Mouse (Mus musculus) erythroblast, adult 5-6 weeks (primary cell): ENCODE data around the gene D17Wsu92e. TPM values are rescaled to one million over a fixed set of nuclear protein-coding genes. Genes with fewer than 3 reads are reported as not detected.
"Not testable (repeated sequence)": the region's sequence is repeated elsewhere in the genome, so short reads cannot be mapped to it uniquely, and the experiment has no call there.

Experiments
- ATAC-seq: replicated peaks from 2 replicates; pipeline ENCODE4 v1.8.0; 2016; ENCODE audit warnings: moderate number of reproducible peaks, mild to moderate bottlenecking, moderate TSS enrichment, inconsistent platforms; ENCODE audit not compliant: poor library complexity, low FRiP score, severe bottlenecking
- total RNA-seq, 2 experiments: library from RNA; stranded (forward) in 1 of 2; stranded (reverse) in 1 of 2; fragments of 150-400 nt in 1 of 2; fragments of 200-764, 138-1000 nt in 1 of 2; gene quantifications; 2 replicates each; pipeline versions ENCODE4 v1.2.3 to v1.2.4; 2015 to 2017; ENCODE audit warnings: low replicate concordance in 2 of 2

Gene D17Wsu92e
- total RNA-seq (2015; ENCODE audit: low replicate concordance) (63.8 and 80.7 TPM in 2 replicates), total RNA-seq (2017; ENCODE audit: low replicate concordance) (193 and 216 TPM in 2 replicates)

GRCm38 (mm10) chr17:27820568-27821406 is at the start of gene D17Wsu92e:
TSS of gene D17Wsu92e (minus strand) at chr17:27820648.
- peak; percentile 80 for ATAC-seq

- no peak for ATAC-seq
These were observed 46.3 kb upstream of the D17Wsu92e start for GRCm38 (mm10) chr17:27866737-27867136.

GRCm38 (mm10) chr17:27865461-27865860 is 45.0 kb upstream of the D17Wsu92e start:
- no peak for ATAC-seq

- ATAC-seq, result no peak
These were observed 38.7 kb upstream of the D17Wsu92e start for GRCm38 (mm10) chr17:27859131-27859530.

- ATAC-seq, result peak; percentile 66
These were observed 37.4 kb upstream of the D17Wsu92e start for GRCm38 (mm10) chr17:27857649-27858475.

- ATAC-seq, result peak; percentile 61
These were observed 36.6 kb upstream of the D17Wsu92e start for GRCm38 (mm10) chr17:27856798-27857648.

- ATAC-seq, result peak; percentile 82
These were observed 35.9 kb upstream of the D17Wsu92e start, which contains the start of gene Uhrf1bp1 for GRCm38 (mm10) chr17:27856265-27856797. TSS of gene Uhrf1bp1 (plus strand) at chr17:27856441.

GRCm38 (mm10) chr17:27851076-27851475 is 30.6 kb upstream of the D17Wsu92e start:
- ATAC-seq, result no peak

GRCm38 (mm10) chr17:27848351-27848750 is 27.9 kb upstream of the D17Wsu92e start:
- ATAC-seq, result peak; percentile 61

- peak; percentile 100 for ATAC-seq
These were observed 19.2 kb upstream of the D17Wsu92e start for GRCm38 (mm10) chr17:27839469-27840252.

- ATAC-seq, result not testable (repeated sequence)
These were observed 17.4 kb upstream of the D17Wsu92e start, which contains the start of gene Snrpc for GRCm38 (mm10) chr17:27837850-27838249. TSS of gene Snrpc (plus strand) at chr17:27838150.

GRCm38 (mm10) chr17:27830411-27830810 is 10.0 kb upstream of the D17Wsu92e start:
- no peak for ATAC-seq

- ATAC-seq, result no peak
These were observed 7.1 kb upstream of the D17Wsu92e start for GRCm38 (mm10) chr17:27827511-27827910.

- ATAC-seq, result no peak
These were observed 6.5 kb upstream of the D17Wsu92e start for GRCm38 (mm10) chr17:27826908-27827383.

- peak; percentile 76 for ATAC-seq
These were observed 5.8 kb upstream of the D17Wsu92e start for GRCm38 (mm10) chr17:27825984-27826905.

GRCm38 (mm10) chr17:27825539-27825938 is 5.1 kb upstream of the D17Wsu92e start:
- ATAC-seq, result no peak

GRCm38 (mm10) chr17:27824941-27825340 is 4.5 kb upstream of the D17Wsu92e start:
- no peak for ATAC-seq
